Mouse (Mus musculus): Measurements from ENCODE around the gene Hmcn1.

Hmcn1 gene

DNA sequence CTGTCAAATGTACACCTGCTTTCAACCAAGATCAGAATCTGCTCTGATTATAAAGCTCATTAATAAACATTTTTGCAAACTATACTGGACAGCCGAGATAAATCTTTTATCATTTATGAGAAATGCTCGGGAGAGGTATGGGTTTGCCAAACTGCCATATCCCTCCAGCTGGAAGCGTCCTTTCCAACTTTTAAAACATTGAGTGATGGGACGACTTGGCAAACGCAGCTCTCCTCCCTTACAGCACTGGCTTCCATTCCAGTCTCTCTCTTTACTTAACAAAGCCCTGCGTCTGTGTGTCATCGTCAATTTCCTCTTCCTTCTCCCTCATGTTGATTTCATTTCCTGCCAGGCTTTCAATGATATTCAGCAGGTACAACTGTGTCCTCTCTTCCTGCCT, 114.8 kb downstream of the Hmcn1 start:
- no peak for DNase-seq (ENCODE audit: low read depth, low spot score)

DNA sequence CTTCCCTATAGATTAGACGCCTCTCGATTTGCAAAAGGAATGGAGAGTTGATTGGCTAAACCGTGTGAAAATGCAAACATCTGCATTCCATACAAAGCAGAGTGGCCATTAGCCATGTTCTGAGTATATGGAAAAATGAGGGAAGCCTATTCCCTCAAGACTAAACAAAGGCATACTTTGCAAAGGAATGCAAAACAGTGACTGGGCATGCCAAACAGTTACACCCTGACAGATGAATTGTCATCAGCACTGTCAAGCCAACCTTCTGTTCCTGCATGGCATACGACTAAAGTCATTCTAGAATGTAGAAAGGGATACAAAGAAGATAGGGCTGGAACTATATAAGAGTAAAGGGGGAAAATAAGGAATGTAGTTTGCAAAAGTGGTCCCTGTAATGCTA, 115.3 kb downstream of the Hmcn1 start:
- DNase-seq (ENCODE audit: low read depth, low spot score), result peak; percentile 73

DNA sequence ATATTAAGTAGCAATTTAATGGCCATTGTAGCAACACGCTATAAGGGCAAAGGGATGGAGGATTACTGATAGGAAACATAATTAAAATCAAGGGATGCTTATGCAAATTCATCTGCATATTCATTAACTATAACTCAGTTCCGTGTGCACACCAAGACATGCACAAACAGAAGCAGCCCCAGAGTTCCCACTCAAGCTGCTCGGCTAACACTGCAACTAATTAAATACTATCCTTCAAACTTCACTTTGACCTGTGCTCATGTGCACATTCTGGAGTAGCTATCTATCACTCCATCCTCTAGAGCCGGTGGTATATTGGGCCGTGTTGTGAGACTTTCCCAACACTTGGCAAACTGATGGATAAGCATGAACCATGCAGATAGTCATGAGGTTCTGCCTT, 119.2 kb downstream of the Hmcn1 start:
- DNase-seq (ENCODE audit: low read depth, low spot score), result no peak

DNA sequence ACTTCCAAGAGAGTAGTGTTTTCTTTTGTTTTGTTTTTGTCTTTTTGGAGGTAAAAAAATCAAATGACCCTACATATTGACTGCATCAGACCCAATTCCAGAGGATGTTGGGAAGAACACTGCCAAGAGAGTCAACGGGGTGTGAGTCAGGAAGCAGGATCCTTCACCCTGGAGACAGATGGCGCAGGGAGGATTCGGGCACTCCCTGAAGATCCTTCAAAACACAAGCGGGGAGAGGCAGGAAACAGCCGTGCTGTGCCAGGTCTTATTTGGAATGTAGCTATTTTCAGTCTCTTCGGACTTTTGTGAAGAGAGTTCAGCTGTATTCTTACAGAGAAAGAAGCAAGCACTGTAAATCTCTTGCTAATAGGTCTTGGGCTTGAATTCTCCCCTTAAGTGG, 120.0 kb downstream of the Hmcn1 start:
- DNase-seq (ENCODE audit: low read depth, low spot score), result peak; percentile 96

DNA sequence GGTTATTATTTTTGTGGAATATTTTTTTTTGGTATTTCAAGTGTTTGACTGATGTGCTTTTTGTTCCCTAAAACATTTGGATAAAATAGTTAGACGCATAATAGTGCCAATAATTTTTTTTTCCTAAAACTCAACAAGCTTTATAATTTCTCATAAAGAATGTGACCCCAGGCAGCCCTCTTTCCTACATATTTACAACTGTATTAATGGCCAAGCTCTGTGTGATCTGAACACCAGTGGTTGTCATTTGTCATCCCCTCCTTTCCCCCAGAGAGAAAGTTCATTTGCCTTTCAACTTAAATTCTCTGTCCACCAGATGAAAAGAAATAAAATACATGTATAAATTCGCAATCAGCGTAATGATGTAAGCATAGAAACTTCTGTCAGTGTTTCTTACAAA, 121.1 kb downstream of the Hmcn1 start:
- DNase-seq (ENCODE audit: low read depth, low spot score), result no peak

DNA sequence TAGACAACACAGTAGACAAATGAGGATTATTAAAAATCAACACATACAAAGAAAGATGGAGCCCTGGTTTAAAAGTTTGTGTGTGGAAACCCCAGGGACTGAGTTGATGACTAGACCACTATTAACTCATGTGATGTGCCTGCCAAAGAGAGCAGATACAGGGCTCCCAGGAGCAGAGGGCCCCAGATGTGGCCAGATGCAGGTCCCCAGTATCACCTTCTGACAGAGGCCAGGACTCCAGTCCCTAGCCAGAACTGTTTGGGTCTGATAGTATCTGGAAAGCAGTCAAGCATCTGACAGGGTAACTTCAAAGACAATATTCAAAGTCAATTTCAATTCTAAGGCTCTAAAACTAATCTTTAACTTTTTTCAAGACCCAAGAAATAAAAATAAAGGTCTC, 124.0 kb downstream of the Hmcn1 start:
- no peak for DNase-seq (ENCODE audit: low read depth, low spot score)

DNA sequence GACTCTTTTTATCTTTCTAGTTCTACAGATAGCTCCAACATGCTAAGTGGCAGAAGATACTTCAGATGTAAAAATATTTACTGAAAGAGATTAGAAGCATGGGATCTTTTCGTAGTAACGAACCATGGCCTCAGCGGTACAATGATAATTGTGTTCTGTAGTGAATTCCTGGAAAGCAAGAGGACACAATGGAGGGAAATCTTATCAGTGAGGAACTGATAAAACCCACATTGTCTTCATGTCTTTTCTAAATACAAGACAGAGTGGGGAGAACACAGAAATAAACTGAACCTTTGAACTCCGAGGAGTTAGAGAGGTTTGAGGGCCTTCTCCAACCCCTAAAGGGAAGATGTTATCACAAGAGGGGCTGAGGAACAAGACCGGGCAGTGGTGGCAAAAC, 126.6 kb downstream of the Hmcn1 start:
- DNase-seq (ENCODE audit: low read depth, low spot score), result no peak

DNA sequence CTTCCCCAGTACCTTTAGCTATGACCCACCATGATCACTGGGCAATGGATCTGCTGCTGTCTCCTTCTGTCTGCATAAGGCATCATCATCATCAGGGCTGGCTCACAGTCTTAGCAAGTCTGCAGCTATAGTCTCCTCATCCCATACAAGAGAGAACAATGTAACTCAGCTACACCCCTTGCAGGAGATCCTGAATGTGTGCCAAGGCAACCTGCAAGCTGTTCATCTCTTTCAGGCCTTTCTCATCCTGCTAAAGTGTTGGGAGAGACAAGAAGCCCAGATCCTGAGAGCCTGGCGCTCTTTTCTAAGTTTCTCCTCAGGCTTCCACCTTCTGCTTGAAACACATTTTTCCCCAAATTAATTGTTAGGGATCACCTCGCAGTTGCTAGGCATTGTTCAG, 135.5 kb downstream of the Hmcn1 start:
- peak; percentile 77 for DNase-seq (ENCODE audit: low read depth, low spot score)

DNA sequence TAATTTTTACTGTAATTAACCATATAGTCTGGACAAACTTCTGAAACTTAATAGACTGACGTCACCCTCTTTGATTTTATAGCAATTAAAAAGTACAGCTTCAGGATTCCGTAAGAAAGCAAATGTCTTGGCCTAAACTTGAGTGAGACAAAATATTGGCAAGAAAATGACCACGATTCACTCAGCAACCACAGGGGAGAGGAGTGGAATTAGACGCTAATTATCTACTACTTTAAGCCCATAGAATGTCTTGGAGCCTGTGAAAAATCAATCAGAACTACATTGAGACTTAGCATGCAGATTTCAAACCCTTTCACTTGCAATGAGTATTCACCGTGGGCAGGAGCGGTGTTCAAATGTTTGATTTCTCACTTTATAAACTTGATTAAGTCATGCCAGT, 159.8 kb downstream of the Hmcn1 start:
- DNase-seq (ENCODE audit: low read depth, low spot score), result no peak

DNA sequence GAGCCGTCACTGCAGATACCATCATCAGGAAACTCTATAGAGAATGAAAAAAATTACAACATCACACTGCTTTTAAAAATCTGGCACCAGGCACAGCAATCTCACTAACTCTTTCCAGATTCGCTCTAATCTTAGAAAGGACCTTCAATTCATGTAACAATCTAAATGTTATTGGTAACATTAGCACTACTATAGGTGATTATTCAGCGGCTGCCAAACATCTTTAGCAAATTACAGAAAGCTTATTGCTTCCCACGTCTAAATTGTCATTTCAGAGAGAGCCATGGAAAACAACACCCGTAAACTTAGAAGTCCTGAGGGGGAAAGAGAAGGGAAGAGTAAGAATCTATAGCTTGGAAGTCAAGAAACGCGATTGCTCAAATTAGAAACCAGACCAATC, 163.4 kb downstream of the Hmcn1 start:
- no peak for DNase-seq (ENCODE audit: low read depth, low spot score)

DNA sequence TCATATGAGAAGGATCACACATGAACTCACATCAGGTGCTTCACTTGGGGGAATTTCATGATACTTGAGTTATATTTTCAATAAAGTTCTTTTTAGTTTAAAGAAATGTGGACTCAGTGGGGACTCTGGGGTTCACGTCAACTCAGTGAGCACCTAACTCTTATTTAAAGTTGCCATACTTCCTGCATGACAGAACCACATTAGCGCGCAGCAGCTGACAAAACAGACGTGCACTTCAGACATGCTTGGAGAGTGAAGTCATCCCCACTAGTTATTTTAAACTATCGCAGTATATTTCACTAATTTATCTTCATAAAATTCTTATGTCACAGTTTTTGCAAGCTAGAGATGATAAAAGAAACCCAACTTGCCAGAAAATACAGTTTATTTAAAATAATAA, 166.1 kb downstream of the Hmcn1 start:
- no peak for DNase-seq (ENCODE audit: low read depth, low spot score)

DNA sequence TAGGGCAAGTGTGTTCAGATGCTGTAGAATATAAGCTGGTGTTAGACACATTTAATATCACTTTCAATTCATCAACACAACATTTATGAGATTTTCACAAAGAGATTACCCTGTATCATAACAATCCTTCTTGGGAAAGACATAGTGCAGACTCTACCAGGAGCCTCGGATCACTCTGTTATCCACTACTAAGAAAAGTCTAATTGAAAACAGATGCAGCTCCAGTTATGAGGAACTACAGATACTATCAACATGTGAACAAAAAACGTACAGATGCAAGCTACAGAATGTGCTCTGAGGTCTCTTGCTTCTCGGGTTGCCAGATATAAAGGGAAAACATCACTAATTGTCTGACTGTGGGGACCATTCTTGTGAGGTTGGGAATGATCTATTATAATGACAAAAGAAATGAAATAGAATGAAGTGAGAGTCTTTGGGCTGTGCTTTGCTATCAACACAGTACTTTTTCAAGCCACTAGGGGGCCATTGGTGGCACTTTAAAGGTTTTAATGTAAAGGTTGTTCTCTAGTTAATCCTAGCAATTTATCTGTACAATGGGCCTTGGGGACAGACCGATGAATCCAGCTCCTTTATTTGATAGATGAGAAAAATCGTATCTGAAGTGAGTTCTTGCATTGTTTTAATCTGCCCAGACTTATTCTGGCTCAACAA, 168.8 kb downstream of the Hmcn1 start:
- peak; percentile 4 for DNase-seq (ENCODE audit: low read depth, low spot score)

DNA sequence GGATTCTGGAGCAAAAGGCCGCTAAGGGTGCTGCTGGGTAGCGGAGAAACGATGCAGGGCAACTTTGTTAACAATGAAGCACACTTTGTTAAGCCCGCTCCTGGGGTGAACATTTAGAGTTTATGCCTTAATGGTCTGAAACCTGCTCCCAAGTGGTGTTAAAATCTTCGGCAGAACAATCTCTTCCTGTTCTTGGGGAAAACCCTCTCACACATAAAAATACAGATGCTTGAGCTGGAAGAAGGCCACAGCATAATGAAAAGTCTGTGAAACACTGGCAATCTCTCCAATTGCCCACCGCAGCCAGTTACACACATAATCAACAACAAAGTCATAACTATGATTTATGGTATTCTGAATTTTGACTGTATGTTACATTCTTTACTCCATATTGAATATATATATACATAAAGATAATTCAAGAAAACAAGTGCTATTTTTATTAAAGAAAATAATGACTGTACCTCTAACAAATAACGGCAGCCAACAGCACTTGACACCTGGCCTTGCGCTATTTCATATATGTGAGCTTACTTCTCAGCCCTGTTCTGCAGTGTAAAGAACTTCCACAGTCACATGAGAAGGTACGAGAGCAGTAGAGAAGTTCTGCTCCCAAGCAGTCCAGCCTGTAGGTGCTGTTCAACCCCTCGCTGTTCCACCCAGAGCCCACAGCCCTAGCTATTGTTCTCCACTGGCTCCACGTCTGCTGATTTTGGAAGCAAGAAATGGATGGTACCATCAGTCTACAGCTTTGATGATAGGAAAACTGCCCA, 177.0 kb downstream of the Hmcn1 start:
- no peak for DNase-seq (ENCODE audit: low read depth, low spot score)

DNA sequence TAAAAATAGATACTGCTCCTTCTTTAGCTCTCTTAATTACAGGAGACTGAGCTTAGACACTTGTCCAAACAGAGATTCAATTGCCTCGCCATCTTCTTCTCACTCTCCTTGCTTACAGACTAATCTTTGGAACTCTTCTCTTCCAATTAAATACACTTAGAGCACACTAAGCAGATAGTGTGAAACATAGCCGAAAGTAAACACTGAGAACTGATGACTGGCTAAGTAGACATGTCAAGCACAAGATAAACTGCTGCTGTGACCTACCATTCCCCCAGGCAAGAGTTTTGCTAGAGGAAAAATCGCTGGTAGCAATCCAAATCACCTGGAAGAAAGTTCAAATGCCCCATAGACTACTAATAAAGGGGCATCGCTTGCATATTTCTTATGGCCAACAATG, 178.3 kb downstream of the Hmcn1 start:
- DNase-seq (ENCODE audit: low read depth, low spot score), result no peak

DNA sequence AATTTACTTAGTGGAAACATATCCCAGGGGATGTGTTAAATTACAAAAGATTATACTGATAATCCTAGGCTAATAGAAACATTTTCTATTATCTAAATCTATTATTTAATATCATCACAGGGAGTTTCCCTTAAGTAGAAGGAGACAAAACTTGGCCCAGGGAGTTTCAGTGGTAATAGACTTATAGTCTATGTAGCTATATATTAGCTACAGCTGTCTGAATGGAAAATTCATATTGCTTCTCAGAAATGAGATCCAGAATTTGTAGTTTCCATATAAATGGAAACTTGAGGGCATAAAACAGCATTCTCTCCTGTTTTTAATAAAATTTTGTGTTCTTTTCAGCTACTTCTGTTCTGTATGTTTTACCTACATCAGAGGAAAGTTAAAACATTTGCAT, 179.9 kb downstream of the Hmcn1 start:
- no peak for DNase-seq (ENCODE audit: low read depth, low spot score)

DNA sequence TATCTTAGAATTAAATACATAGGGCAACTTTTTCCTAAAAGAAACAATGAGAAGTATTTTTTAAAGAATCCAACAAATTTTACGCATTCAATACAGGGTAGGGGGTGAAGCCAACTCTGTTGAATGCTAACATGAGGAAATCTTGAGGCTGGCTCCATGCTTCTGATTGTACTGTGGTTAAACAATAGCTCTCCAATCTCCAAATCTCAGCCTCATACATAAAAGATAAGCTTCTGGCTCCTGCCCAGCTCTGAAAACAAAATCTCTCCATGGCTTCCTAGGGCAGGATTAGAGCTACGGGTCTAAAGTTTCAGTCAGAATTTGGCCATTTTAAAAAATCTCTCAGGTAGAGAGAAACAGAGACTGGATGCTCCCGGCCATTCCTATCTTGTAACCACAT, 186.4 kb downstream of the Hmcn1 start:
- DNase-seq (ENCODE audit: low read depth, low spot score), result no peak

DNA sequence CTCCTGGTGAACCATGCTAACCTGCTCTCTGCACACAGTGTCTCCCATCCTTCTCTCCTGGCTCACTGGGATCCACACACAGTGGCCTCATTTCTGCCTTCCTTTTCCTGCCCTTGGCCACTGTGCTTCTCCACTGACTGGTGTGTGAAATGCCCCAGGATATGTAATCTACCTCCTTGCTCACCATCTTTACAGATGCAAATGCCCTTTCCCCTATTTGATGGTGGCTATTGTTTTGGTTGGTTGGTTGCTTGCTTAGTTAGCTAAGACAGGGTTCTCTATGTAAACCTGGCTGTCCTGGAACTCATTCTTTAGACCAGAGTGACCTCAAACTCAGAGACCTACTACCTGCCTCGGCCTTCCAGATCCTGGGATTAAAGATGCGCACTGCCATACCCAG, 187.8 kb downstream of the Hmcn1 start:
- no peak for DNase-seq (ENCODE audit: low read depth, low spot score)

DNA sequence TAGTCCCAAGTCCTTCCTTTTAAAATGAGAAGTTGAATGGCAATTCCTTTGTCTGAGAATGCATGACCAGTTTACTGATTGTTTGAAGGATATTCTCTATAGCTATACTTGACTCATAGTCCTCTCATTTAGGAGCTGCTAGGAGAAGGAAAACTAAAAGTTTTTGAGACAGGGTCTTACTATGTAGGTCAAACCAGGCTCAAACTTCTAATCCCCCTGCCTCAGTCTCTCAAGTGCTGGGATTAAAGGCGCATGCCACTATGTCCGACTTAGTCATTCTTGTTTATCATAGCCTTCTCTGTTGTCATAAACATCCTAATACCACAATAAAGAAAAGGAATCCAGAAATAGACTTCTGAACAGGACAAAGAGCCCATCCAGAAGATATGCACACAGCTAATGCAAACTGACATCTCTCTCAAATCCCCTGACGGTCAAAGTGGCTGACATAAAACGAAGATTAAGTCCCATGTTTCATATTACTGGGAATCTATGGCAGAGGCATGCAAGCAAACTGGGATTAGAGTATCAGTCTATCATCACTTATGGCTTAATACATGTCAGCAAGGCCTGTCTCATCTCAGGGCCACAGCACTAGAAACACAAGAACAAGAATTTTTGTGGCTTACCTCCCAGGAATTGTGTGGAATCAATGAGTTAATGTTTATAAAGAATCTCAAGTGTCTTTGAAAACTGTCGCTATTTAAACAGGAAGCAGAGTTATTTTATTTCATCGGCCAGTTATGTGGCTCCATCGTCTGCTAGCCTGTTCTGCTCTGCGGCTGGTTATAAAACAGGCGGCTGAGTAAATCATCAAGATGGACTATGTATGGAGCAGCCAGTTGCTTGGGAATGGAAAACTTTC, 188.8 kb downstream of the Hmcn1 start:
- DNase-seq (ENCODE audit: low read depth, low spot score), result no peak

DNA sequence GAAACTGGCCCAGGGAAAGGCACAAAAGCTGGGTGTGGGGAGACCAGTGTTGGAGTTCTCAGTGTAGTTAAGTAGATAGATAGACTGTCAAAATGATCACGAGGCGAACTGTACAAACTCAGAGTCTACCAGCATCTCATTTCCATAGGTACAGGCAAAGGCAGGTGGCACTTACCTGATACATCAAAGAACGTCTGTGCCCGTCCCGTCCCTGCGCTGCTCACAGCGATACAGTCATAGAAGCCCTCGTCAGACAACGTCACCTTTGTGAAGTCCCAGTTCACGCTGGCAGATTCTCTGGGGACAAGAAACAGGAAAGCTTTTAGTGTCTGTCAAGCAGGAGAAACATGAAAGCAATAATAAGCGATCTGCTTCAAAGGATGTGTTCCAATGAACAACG, 190.6 kb downstream of the Hmcn1 start:
- no peak for DNase-seq (ENCODE audit: low read depth, low spot score)

DNA sequence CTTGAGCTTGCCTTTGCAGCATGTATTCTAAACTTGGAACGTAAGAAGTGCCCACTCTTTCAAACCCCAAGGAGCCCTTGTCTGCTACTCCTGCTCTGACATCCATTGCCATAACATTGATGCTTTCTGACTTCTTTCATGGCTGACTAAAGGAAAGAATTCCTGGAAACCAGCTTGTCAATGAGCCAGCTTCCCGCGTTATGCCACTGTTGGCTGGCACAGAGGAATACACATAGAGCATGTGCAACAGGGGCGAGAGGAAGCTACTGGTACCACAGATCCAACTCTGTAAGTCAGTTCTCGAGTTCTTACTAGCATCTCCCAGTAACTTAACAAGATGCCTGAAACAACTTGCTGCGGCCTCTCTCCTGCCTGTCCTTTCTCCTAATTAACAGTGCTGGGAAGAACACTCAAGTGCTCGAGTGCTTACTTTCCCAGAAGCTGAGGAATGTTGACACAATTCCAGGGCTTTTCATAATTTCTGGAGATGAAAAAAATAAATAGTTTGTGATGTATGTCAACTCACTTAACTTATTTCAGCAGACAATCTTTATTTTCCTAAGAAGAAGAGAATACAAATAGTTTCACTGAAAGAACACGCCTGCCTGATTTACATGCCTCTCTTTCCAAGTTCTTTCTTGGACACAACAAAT, 192.5 kb downstream of the Hmcn1 start:
- DNase-seq (ENCODE audit: low read depth, low spot score), result no peak

DNA sequence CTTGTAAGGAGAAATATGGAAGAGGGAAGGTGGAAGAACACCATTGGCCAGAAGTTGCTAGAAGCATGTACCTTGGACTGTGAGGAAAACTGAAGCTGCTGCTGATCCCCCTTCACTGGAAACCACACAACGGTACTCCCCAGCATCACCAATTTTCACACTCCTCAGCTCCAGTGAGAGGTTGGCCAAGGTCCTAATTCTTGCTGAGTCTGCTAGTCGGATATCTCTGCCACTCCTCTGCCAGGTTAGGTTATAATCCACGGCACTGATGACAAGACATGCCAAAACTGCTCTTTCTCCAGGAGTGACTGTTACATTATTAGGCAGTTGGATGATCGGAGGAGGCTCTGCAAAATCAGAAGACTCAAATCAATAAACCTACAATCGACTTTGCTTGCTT, 194.6 kb downstream of the Hmcn1 start:
- no peak for DNase-seq (ENCODE audit: low read depth, low spot score)

DNA sequence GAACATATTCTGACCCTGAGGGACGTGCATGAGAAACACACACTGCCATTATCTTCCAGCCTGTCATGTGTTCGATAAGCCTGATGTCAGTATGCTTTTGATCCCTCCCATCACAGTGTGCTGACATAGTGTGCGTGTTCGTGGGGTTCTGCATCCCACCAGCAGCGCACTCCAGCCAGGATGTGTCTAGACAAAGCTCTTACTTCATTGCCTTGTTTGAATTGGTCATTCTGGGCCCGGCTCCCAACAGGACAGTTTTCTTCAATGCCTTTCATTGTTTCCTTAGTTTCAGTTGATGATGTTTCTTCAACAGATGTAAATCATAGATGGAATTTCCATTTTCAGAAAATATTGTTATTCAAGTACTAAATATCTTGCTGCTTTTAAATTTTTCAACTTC, 206.5 kb downstream of the Hmcn1 start:
- DNase-seq (ENCODE audit: low read depth, low spot score), result no peak

All from brain, adult 2 months (tissue).